Mouse (Mus musculus) bone marrow macrophage, adult 2 months (primary cell): Measurements from ENCODE around the gene Rbm47.

Experiments
- CTCF ChIP-seq: IDR thresholded peaks from 2 replicates; pipeline ENCODE4 v1.5.1; 2012; ENCODE audit warnings: low read depth, mild to moderate bottlenecking, low read length, moderate library complexity
- POLR2A ChIP-seq: IDR thresholded peaks from 2 replicates; pipeline ENCODE4 v1.6.1; 2012; ENCODE audit warnings: mild to moderate bottlenecking, low read depth, low read length, borderline replicate concordance

DNA sequence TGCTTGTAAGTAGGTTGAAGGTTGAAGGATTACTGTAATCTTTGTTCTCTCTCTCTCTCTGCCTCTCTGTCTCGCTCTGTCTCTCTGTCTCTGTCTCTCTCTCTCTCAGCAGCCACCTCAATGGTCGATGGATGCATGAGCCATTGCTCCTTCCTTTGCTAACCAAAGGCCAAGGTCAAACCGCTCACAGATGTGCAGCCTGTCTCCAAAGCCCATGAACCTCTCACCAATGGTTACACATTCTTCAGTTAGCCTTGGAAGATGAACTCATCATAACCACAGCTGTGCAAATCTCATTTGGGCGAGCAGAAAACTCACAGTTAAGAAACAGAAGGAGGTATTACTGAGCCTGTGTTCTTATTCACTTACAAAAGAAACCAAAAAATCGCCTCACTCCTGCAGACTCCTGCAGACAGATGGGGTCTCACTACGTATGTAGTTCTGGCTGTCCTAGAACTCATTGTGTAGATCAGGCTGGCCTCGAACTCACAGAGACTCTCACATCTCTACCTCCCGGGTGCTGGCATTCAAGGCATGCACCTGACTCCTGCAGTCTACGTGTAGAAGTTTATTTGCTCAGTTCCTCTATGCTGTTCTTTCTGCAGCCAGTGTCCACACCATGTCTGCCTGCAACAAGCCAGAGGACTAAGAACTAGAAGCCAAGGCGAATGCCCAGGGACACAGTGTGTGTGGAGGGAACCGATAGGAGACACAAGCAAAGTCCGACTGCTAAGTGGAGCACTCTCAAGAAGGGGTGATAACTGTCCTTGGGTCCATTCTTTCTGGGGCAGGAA is 49.4 kb downstream of the Rbm47 start:
- TF ChIP-seq CTCF (no peak), POLR2A (no peak)
